Mouse (Mus musculus): ENCODE measurements around the gene Plcg2. TPM values are rescaled to one million over a fixed set of nuclear protein-coding genes. Genes with fewer than 3 reads are reported as not detected.
A peak's percentile ranks its signal among the peaks of the same experiment; 100 is the strongest.

The Plcg2 gene
- polyA plus RNA-seq, 1 experiment, result 0.87 TPM

GRCm38 (mm10) chr8:117670461-117670860 lies 172.4 kb downstream of the Plcg2 start:
- no peak overlapping the region for H3K27ac ChIP-seq (replicated peaks; ENCODE audit: low read depth, low read length)
- H3K4me3 ChIP-seq (ENCODE audit: insufficient read depth, low read depth, low read length), result no peak overlapping the region
- H3K4me1 ChIP-seq (ENCODE audit: control insufficient read depth, insufficient read depth, insufficient read length, low read length), result no peaks in the 10 kb centered on the region; the same call in 1 of the 2 replicates

DNA sequence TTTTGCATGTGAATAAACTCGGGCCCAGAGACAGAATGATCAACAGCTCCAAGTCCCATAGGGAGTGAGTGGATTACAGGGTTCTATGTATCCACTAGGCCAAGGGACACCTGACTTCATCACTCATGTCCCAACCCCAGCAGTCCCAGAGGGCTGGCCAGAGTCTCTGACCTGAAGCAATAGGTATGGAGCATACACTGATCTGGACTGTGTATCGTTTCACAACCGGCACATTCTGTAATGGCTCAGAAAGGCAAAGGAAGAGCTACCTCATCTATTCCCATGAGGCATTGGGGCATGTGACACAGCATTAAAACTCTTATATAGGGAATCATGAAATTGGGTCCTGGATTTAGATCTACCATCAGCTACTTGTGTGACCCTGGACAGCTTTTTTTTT lies 174.5 kb downstream of the Plcg2 start:
- no peak overlapping the region for H3K4me3 ChIP-seq (ENCODE audit: insufficient read depth, low read depth, low read length)
- no peak overlapping the region for H3K27ac ChIP-seq (replicated peaks; ENCODE audit: low read depth, low read length)
- H3K4me1 ChIP-seq (ENCODE audit: control insufficient read depth, insufficient read depth, insufficient read length, low read length), result no peaks in the 10 kb centered on the region; the same call in 1 of the 2 replicates

DNA sequence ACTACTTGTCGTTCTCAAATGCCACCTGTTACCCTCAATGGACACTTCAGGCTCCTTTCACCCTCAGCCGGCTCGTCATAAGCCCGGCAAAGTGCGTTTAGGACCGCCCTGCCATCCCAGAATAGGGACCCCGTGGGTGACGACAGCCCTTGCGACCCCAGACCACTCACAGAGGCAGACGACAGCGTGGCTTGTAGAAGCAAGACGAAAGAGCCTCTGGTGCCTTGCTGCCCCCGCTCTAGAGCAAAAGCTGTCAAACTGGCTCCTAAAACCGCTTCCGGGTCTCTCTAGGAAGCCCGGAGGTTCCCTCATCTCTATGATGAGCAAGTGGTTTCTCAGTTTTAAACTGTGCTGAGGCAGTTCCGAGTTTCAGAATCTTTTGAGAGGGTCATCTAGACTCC lies 175.3 kb downstream of the Plcg2 start, which contains the start of gene Sdr42e1:
Gene Sdr42e1, minus strand, starts transcription at position 260 of the 401 bp plus-strand sequence.
- Histone ChIP-seq H3K27ac (replicated peaks; ENCODE audit: low read depth, low read length) (no peak within 1 kb of the TSS), H3K4me1 (ENCODE audit: control insufficient read depth, insufficient read depth, insufficient read length, low read length) (no peaks in the 10 kb centered on the region), H3K4me3 (ENCODE audit: insufficient read depth, low read depth, low read length) (peak within 1 kb of the TSS; percentile 91)

DNA sequence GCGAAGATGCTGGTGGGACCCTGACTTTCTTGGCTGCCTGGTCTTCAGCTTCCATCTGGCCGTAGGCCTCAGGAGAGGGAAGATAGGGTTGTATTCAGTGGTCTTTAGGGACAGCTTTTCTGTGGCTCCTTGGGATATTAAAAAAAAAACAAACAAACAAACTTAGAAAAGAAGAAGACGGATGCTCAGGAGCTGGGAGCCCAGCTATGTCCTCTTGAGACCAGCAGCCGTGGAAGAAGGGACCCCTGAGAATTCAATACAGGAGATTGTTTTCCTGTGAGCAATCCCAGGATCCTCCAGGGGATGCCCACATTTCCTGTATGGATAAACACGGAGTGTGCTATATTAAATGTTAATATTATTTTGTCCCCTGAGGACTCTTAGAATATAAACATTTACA lies 177.1 kb downstream of the Plcg2 start:
- Histone ChIP-seq H3K4me3 (ENCODE audit: insufficient read depth, low read depth, low read length) (no peak overlapping the region), H3K4me1 (ENCODE audit: control insufficient read depth, insufficient read depth, insufficient read length, low read length) (no peaks in the 10 kb centered on the region), H3K27ac (replicated peaks; ENCODE audit: low read depth, low read length) (no peak overlapping the region)

DNA sequence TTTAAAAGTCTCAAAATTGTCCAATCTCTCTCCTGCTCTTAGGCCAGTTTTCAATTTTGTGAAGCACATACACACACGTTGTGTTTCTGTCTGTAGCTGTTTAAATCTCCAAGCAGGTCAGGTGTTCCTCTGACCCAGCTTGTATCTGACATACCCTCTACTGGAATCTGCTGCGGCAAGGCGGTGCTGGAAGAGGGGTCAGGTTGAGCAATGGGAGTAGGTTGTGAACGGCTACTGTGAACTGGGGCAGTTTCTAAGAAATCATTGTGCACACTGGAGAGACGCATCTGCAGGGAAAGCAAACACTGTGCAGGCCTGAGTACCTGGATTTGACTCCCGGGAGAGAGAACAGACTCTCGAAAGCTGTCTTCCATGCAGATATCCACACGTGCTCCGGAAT lies 178.4 kb downstream of the Plcg2 start:
- H3K4me1 ChIP-seq (ENCODE audit: control insufficient read depth, insufficient read depth, insufficient read length, low read length), result no peaks in the 10 kb centered on the region
- H3K27ac ChIP-seq (replicated peaks; ENCODE audit: low read depth, low read length), result no peak overlapping the region
- no peak overlapping the region for H3K4me3 ChIP-seq (ENCODE audit: insufficient read depth, low read depth, low read length)

DNA sequence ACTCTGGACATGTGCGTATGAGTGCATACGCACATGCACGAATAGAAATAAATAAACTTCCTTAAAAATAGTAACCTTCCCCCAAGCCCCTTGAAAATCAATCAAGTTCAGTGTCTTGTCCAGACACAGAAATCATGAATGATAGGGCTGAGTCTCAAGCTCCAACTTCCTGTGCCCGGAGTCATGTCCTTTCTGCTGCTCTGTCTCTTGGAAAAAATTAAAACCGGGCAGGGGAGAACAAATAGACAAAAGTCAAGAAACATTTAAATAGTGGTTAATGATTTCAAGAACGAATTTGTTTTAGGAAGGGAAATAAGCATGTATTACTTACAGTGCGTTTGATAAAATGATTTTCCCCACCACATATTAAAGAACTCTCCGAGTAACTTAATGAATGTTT lies 178.9 kb downstream of the Plcg2 start:
- Histone ChIP-seq H3K4me3 (ENCODE audit: insufficient read depth, low read depth, low read length) (no peak overlapping the region), H3K4me1 (ENCODE audit: control insufficient read depth, insufficient read depth, insufficient read length, low read length) (no peaks in the 10 kb centered on the region), H3K27ac (replicated peaks; ENCODE audit: low read depth, low read length) (no peak overlapping the region)

GRCm38 (mm10) chr8:117678650-117679049 lies 180.6 kb downstream of the Plcg2 start:
- no peaks in the 10 kb centered on the region for H3K4me1 ChIP-seq (ENCODE audit: control insufficient read depth, insufficient read depth, insufficient read length, low read length)
- no peak overlapping the region for H3K27ac ChIP-seq (replicated peaks; ENCODE audit: low read depth, low read length)
- no peak overlapping the region for H3K4me3 ChIP-seq (ENCODE audit: insufficient read depth, low read depth, low read length)

GRCm38 (mm10) chr8:117683925-117684472 lies 185.9 kb downstream of the Plcg2 start:
- H3K27ac ChIP-seq (replicated peaks; ENCODE audit: low read depth, low read length), result no peak overlapping the region

GRCm38 (mm10) chr8:117684504-117684903 lies 186.4 kb downstream of the Plcg2 start:
- Histone ChIP-seq H3K27ac (replicated peaks; ENCODE audit: low read depth, low read length) (no peak overlapping the region), H3K4me3 (ENCODE audit: insufficient read depth, low read depth, low read length) (no peak overlapping the region), H3K4me1 (ENCODE audit: control insufficient read depth, insufficient read depth, insufficient read length, low read length) (no peaks in the 10 kb centered on the region)

More at GRCm38 (mm10) chr8:117683925-117684472, 185.9 kb downstream of the Plcg2 start:
- Histone ChIP-seq H3K4me1 (ENCODE audit: control insufficient read depth, insufficient read depth, insufficient read length, low read length) (no peaks in the 10 kb centered on the region), H3K4me3 (ENCODE audit: insufficient read depth, low read depth, low read length) (no peak overlapping the region)

Other genes starting within 250 kb of the Plcg2 start
- gene Cmip, start 241.2 kb upstream of the Plcg2 start, polyA plus RNA-seq (2012; ENCODE audit: insufficient read depth, insufficient read length, missing spikeins), result 4.2 and 6.1 TPM in 2 replicates
- gene Sdr42e1, start 175.4 kb downstream of the Plcg2 start, polyA plus RNA-seq (2012; ENCODE audit: insufficient read depth, insufficient read length, missing spikeins), result 2.6 and 3.3 TPM in 2 replicates
- gene Hsd17b2, start 203.6 kb downstream of the Plcg2 start, polyA plus RNA-seq (2012; ENCODE audit: insufficient read depth, insufficient read length, missing spikeins), result not detected in 2 replicates